Mouse (Mus musculus): ENCODE measurements around the gene Gm3045.

DNA sequence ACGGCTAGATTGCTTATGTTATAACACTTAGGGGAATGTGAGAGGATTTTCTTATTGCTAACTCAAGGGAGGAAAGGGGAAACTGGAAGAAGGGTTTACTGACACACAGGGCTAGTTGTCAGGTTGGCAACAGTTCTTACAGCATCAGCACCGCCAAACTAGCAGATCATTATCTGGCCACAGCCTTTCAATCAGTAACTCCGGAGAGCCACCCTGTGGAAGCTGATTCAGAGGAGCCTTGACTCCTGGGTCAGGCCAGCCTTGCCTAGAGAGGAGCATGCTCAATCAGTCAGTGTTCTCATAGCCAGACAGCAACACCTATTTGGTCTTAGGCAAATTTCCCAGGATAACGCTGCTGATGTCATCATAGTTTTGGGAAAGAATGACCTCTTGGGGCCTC, 35.1 kb downstream of the Gm3045 start:
- TF ChIP-seq POLR2A (IDR thresholded peaks at IDR 0.05; ENCODE audit: low read depth, low read length): no peak
- TF ChIP-seq CTCF (IDR thresholded peaks at IDR 0.05; ENCODE audit: extremely low read depth, insufficient read depth, insufficient read length, insufficient replicate concordance): no peak

Measured in spleen, adult 2 months (tissue).